Mouse (Mus musculus): ENCODE results near the gene Mdh1. TPM values are rescaled to one million over a fixed set of nuclear protein-coding genes. Genes with fewer than 3 reads are reported as not detected.

Mdh1 gene
- polyA plus RNA-seq (2015; fragmentation: Nextera tagmentation; extraction: Ambion mirVana), result 526 and 546 TPM in 2 replicates

DNA sequence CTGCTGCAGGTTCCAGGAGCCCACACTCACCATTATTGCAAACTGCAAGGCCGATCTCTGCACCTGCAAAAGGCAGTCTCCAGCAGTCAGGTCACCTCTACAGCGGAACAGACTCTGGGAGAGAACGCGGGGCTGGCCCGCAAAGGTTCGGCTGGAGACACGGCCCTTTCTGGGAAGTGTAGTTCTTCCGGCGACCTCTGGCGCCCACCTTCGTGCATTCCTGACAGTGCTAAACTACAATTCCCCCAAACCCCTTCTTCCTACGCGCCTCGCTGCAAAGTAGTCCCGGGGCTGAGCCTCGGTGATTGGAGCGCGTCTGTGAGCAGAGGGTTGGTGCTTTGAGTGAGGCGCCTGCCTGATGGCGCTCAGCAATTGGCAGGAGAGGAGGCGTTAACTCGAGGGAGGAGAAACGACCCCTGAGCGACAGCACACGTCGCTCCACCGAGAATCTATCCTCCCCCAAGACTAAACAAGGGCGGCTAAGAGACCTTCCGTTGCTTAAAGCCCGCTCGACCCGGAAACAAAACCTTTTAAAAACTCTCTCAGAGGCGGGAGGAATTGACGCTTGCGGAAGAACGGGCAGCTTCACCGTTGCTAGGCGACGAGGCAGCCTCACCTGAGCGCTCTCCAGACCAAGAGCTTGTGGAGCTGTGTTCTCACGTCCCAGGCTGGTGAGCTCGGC lies at the start of gene Mdh1, which contains the start of gene Wdpcp:
Gene Mdh1, minus strand, starts transcription at position 668 of the 682 bp plus-strand sequence.
Gene Wdpcp, plus strand, starts transcription at position 536 of the 682 bp plus-strand sequence.
- peak within 1 kb of the TSS; percentile 71 for H3K9ac ChIP-seq
- H3K4me2 ChIP-seq, result peak within 1 kb of the TSS; percentile 76
- peaks cover 29% of the 10 kb centered on the region for H3K4me1 ChIP-seq
- peak; percentile 99 for ATAC-seq (replicated peaks)
- no peaks in the 10 kb centered on the region for H3K27me3 ChIP-seq (replicated peaks)
- H3K27ac ChIP-seq, result peak within 1 kb of the TSS; percentile 86
- H3K4me3 ChIP-seq, result peak within 1 kb of the TSS; percentile 67
- H3K36me3 ChIP-seq (replicated peaks), result no peaks in the 10 kb centered on the region
- under 1% methylated on average over 42 of the region's 42 CpGs for WGBS
- H3K9me3 ChIP-seq, result no peaks in the 10 kb centered on the region

- Histone ChIP-seq H3K4me3 (no peak overlapping the region), H3K36me3 (replicated peaks) (no peaks in the 10 kb centered on the region)
These were observed 43.7 kb upstream of the Mdh1 start for GRCm38 (mm10) chr11:21615915-21616314.

GRCm38 (mm10) chr11:21602497-21602896 lies 30.3 kb upstream of the Mdh1 start:
- no peak overlapping the region for H3K9ac ChIP-seq

More at GRCm38 (mm10) chr11:21615915-21616314, 43.7 kb upstream of the Mdh1 start:
- Histone ChIP-seq H3K27ac (no peak overlapping the region), H3K9me3 (no peaks in the 10 kb centered on the region), H3K9ac (no peak overlapping the region), H3K27me3 (replicated peaks) (no peaks in the 10 kb centered on the region), H3K4me2 (no peak overlapping the region), H3K4me1 (no peaks in the 10 kb centered on the region)
- no peak for ATAC-seq (replicated peaks)

DNA sequence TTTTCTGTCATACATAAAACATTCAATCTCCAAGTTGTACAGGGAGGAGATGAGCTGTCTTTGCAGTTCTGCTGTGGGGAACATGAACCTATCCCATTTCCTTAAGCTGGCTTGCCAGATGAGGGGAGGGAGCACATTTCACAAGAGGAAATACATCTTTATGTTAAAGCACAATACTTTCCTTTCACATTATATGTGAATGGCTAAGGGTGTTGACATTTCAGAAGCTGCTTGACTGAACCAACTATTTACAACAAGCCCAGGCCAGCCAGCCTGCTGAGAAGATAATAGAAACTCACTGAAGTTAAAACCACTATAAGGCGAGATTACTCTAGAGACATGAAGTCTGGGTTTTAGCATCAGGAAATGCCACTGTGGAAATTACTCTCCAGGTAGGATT lies 11.1 kb upstream of the Mdh1 start:
- H3K27me3 ChIP-seq (replicated peaks), result no peaks in the 10 kb centered on the region
- no peak overlapping the region for H3K9ac ChIP-seq
- H3K9me3 ChIP-seq, result no peaks in the 10 kb centered on the region
- 47% methylated on average over 1 of the region's 1 CpGs for WGBS
- no peak overlapping the region for H3K4me2 ChIP-seq
- ATAC-seq (replicated peaks), result no peak
- H3K4me3 ChIP-seq, result no peak overlapping the region
- no peaks in the 10 kb centered on the region for H3K36me3 ChIP-seq (replicated peaks)
- H3K27ac ChIP-seq, result no peak overlapping the region
- H3K4me1 ChIP-seq, result no peaks in the 10 kb centered on the region

More at GRCm38 (mm10) chr11:21602497-21602896, 30.3 kb upstream of the Mdh1 start:
- no peaks in the 10 kb centered on the region for H3K27me3 ChIP-seq (replicated peaks)
- H3K9me3 ChIP-seq, result no peaks in the 10 kb centered on the region
- H3K4me1 ChIP-seq, result no peaks in the 10 kb centered on the region
- H3K4me2 ChIP-seq, result no peak overlapping the region
- ATAC-seq (replicated peaks), result no peak
- H3K4me3 ChIP-seq, result no peak overlapping the region
- no peak overlapping the region for H3K27ac ChIP-seq
- H3K36me3 ChIP-seq (replicated peaks), result no peaks in the 10 kb centered on the region
- 36% methylated on average over 5 of the region's 5 CpGs for WGBS

DNA sequence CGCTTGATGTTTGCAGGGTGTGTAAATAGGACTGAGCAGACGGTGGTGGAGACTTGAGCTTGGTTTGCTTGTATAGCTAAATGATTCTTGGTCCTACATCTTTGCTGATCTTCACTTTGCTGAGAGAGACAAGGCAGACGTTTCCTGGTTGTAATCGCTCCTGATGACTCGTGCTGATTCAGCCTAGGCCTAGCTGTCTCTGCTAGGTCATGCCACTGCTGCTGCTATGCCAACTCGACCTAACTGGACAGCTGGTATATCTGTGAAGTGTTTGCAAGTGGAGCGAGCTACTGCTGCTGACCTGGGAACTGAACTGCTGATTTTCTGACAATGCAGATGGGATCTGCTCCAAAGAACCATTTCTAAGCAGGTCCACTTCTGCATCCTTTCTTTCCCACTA lies 9.3 kb upstream of the Mdh1 start:
- Histone ChIP-seq H3K9ac (no peak overlapping the region), H3K4me2 (no peak overlapping the region), H3K9me3 (no peaks in the 10 kb centered on the region), H3K4me1 (no peaks in the 10 kb centered on the region), H3K27me3 (replicated peaks) (no peaks in the 10 kb centered on the region), H3K36me3 (replicated peaks) (no peaks in the 10 kb centered on the region), H3K27ac (no peak overlapping the region), H3K4me3 (no peak overlapping the region)
- 79% methylated on average over 7 of the region's 7 CpGs for WGBS
- ATAC-seq (replicated peaks), result no peak

DNA sequence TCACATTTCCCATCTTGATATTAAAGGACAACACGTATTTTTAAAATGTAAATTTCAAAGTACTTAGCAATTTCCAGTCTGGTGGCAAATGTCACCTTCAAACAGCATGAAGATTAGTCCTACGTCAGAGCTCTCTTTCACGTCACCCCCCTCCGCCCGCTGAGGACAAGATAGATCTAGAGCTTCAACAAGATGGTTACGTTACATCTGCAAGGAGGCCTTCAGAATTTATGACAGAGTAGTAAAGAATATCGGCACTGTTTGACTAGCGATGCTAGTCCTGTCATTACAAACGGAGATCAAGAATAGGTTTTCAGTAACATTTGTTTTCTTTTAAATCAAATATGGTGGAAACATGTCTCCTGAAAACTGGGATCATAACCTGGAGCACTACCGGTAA lies 1.2 kb downstream of the Mdh1 start:
- 8% methylated on average over 10 of the region's 10 CpGs for WGBS
- H3K27ac ChIP-seq, result peak overlapping the region; percentile 86

GRCm38 (mm10) chr11:21570109-21570474 lies 2.1 kb downstream of the Mdh1 start:
- ATAC-seq (replicated peaks), result no peak
- H3K36me3 ChIP-seq (replicated peaks), result peaks cover 6% of the 10 kb centered on the region; the same call in 1 of the 2 replicates
- peaks cover 29% of the 10 kb centered on the region for H3K4me1 ChIP-seq
- WGBS, result 29% methylated on average over 2 of the region's 2 CpGs
- H3K4me2 ChIP-seq, result peak overlapping the region; percentile 76
- H3K4me3 ChIP-seq, result no peak overlapping the region
- no peak overlapping the region for H3K9ac ChIP-seq
- no peaks in the 10 kb centered on the region for H3K9me3 ChIP-seq
- no peak overlapping the region for H3K27ac ChIP-seq
- no peaks in the 10 kb centered on the region for H3K27me3 ChIP-seq (replicated peaks)

More for the DNA sequence above, 1.2 kb downstream of the Mdh1 start:
- no peak for ATAC-seq (replicated peaks)
- Histone ChIP-seq H3K9me3 (no peaks in the 10 kb centered on the region), H3K4me2 (peak overlapping the region; percentile 76), H3K9ac (peak overlapping the region; percentile 71), H3K4me1 (peaks cover 29% of the 10 kb centered on the region), H3K4me3 (peak overlapping the region; percentile 67), H3K27me3 (replicated peaks) (no peaks in the 10 kb centered on the region), H3K36me3 (replicated peaks) (no peaks in the 10 kb centered on the region)

DNA sequence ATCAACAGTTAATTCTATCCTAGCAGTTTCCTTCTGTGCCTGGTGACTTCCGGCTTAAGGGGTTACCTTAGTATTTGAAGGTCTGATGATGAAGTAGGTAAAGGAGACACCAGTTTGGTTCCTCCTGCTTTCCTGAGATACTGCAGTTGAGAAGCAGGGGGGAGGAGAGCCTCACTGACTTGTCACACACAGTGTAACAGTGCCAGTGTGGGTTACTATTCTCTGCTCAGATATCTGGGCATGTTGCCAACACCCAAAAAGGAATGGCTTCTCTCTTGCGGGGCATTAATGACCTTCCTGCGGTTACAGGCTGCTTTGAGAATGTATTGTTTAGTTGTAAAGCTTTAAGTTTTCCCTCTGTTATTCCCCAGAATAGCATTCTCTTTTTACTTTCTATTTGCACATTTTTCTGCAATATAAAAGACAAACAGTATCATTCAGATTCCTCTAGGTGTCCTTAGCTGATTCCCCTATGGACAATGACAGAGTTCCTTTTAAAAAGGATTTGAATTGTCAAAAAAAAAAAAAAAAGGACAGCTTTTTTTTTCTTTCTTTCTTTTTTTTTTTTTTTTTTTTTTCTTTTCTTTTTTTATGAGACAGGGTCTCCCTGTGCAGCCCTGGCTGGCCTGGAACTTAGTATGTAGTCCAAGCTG lies 2.6 kb downstream of the Mdh1 start:
- H3K27ac ChIP-seq, result no peak overlapping the region; the same call in 1 of the 2 replicates
- no peaks in the 10 kb centered on the region for H3K27me3 ChIP-seq (replicated peaks)
- H3K9ac ChIP-seq, result no peak overlapping the region
- H3K36me3 ChIP-seq (replicated peaks), result peaks cover 9% of the 10 kb centered on the region; the same call in 1 of the 2 replicates
- H3K4me1 ChIP-seq, result peaks cover 29% of the 10 kb centered on the region
- peak overlapping the region; percentile 76; the same call in 1 of the 2 replicates for H3K4me2 ChIP-seq
- H3K4me3 ChIP-seq, result no peak overlapping the region
- no peaks in the 10 kb centered on the region for H3K9me3 ChIP-seq
- 37% methylated on average over 3 of the region's 3 CpGs for WGBS
- no peak for ATAC-seq (replicated peaks)

GRCm38 (mm10) chr11:21569002-21569401 lies 3.2 kb downstream of the Mdh1 start:
- Histone ChIP-seq H3K9ac (no peak overlapping the region), H3K27ac (no peak overlapping the region), H3K27me3 (replicated peaks) (no peaks in the 10 kb centered on the region), H3K9me3 (no peaks in the 10 kb centered on the region), H3K4me1 (peaks cover 29% of the 10 kb centered on the region), H3K4me3 (no peak overlapping the region), H3K4me2 (peak overlapping the region; percentile 10; the same call in 1 of the 2 replicates), H3K36me3 (replicated peaks) (peaks cover 9% of the 10 kb centered on the region; the same call in 1 of the 2 replicates)
- 71% methylated on average over 5 of the region's 5 CpGs for WGBS
- ATAC-seq (replicated peaks), result no peak

DNA sequence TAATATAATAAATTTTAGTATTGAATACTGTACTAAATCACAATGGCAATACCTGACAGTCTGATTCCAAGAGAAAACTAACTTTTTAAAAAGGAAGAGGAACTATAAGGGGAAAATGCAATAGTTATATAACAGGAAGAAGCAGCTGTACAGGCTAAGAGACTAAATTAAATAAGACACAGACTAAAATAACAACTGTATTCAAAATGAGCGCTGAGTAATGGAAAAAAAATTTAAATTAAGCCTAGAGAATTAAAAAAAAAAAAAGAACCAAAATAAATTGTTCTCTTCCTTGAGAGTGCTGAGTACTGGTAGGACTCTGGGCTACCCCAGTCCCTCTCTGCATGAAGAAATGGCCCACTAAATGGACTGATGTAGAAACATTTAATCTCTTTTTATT lies 4.4 kb downstream of the Mdh1 start:
- ATAC-seq (replicated peaks), result no peak
- no peak overlapping the region for H3K4me3 ChIP-seq
- peaks cover 9% of the 10 kb centered on the region; the same call in 1 of the 2 replicates for H3K36me3 ChIP-seq (replicated peaks)
- 100% methylated on average over 1 of the region's 1 CpGs for WGBS
- H3K9me3 ChIP-seq, result no peaks in the 10 kb centered on the region
- no peak overlapping the region for H3K27ac ChIP-seq
- H3K4me2 ChIP-seq, result no peak overlapping the region
- no peak overlapping the region for H3K9ac ChIP-seq
- H3K4me1 ChIP-seq, result peaks cover 25% of the 10 kb centered on the region
- no peaks in the 10 kb centered on the region for H3K27me3 ChIP-seq (replicated peaks)

DNA sequence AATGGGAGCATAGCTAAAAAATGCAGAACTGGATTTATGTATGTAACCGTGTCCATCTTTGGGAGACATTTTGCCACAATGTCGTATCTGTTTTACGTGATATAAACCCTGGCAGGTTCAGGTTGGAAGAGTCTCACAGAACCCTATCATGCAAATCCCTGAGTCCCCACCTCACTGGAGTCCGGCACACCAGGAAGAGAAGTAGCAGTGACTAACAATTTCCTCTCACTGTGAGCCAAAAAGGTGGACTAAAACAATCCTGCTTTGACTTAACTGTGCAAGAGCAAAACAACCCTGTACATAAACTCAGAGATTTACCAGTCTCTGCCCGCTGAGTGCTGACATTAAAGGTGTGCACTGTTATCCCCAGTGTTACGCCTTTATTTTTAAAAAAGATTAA lies 5.2 kb downstream of the Mdh1 start:
- Histone ChIP-seq H3K36me3 (replicated peaks) (peaks cover 9% of the 10 kb centered on the region; the same call in 1 of the 2 replicates), H3K9me3 (no peaks in the 10 kb centered on the region), H3K9ac (no peak overlapping the region), H3K4me1 (peaks cover 21% of the 10 kb centered on the region), H3K4me3 (no peak overlapping the region), H3K4me2 (no peak overlapping the region), H3K27me3 (replicated peaks) (no peaks in the 10 kb centered on the region), H3K27ac (no peak overlapping the region)
- WGBS, result 95% methylated on average over 6 of the region's 6 CpGs
- no peak for ATAC-seq (replicated peaks)

DNA sequence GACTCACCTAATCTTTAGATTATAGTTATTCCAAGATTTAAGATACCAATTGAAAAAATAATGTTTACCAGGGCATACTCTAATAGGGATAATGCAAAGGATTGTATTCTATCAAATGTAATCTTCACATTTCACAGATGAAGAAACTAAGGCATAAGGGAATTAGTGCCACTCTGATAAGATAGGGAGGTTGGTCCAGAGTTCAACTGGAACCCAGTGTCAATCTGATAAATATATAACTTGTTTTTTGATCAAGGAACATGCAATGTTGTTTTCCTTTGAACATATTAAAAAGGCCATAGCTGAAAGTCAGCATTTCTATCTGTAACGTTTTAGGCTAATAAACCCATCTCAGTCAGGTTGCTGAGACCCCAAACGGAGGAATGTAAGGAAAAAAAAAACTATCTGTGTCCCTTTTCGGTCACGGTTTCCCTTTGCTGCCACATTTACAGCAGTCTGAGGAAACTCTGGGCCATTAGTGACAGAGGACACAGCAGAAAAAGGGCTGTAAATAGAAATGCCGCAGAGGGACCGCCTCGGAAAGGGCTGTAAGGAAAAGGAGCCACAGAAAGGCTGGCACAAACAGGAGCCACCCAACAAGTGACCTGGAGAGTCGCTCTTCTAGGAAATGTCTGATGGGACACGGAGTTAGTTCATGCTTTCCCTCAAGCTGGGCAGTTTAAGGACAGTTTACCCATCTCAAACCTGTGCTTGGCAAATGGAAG lies 7.3 kb downstream of the Mdh1 start:
- ATAC-seq (replicated peaks), result no peak
- H3K27ac ChIP-seq, result no peak overlapping the region
- no peak overlapping the region for H3K9ac ChIP-seq
- H3K4me1 ChIP-seq, result peaks cover 11% of the 10 kb centered on the region
- 91% methylated on average over 9 of the region's 9 CpGs for WGBS
- no peak overlapping the region for H3K4me2 ChIP-seq
- no peak overlapping the region for H3K4me3 ChIP-seq
- peaks cover 18% of the 10 kb centered on the region; the same call in 1 of the 2 replicates for H3K36me3 ChIP-seq (replicated peaks)
- H3K27me3 ChIP-seq (replicated peaks), result no peaks in the 10 kb centered on the region
- H3K9me3 ChIP-seq, result no peaks in the 10 kb centered on the region
